Mouse (Mus musculus): Measurements from ENCODE around the gene Ceacam10. TPM values are rescaled to one million over a fixed set of nuclear protein-coding genes. Genes with fewer than 3 reads are reported as not detected.
"Not testable (repeated sequence)": the region's sequence is repeated elsewhere in the genome, so short reads cannot be mapped to it uniquely, and the experiment has no call there.

Ceacam10 gene
- not detected for total RNA-seq (2022)

GRCm38 (mm10) chr7:24776918-24777317, at the start of gene Ceacam10:
Gene Ceacam10, plus strand, starts transcription at chr7:24777206.
- not testable (repeated sequence) for DNase-seq (ENCODE audit: low spot score in 2 of 2)

DNA sequence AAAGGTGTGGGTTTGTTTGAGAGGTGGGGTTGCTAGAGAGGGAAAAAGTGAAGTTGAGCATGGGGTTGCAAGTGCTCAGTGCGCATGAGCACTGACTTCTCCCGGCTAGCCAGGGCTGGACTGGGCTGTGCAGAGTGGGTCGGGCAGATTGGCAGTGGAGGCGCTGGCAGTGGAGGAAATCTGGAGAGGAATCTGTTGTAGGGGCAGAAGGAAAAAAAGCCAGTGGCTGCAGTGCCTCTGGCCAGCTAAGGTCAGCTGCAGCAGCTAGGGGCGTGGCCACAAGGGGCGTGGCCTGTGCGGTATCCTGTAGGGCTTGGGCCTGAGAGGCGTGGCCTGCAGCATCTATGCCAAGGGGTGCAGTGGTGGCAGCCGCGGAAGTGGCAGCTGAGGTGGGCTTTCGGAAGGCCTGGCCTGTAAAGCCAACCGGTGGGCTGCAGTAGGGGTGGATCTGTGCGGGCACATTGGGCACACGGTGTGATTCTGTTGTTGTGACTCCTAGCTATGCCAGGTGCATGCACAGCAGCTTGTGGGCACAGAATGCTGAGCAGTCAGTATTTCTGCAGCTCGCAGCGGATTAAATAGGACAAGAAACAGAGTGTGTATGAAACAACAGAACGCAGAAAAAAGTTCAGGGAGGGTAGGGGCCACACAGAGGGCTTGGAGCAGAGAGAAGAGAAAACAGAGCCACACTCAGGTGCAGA, 40.9 kb upstream of the Ceacam10 start:
- DNase-seq (ENCODE audit: low spot score in 2 of 2), result no peak

DNA sequence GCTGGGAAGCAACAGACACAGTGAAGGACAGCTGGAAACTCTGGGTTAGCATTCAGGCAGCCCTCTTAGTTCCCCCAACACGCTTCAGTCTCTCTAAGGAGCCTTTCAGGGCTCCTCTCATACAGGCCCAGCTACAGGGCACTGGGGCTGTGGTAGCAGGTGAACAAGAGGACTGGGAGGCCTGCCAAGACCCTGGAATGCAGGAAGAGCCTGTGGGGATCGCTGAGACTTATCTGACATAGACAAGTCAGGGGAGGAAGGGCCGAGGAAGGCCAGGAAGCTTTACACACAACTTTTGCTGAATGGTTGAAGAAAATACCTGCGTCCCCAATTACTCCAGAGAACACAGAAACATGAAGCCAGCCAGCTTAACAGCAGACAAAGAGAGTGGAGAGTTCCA, 26.3 kb upstream of the Ceacam10 start:
- DNase-seq (ENCODE audit: low spot score in 2 of 2), result no peak

DNA sequence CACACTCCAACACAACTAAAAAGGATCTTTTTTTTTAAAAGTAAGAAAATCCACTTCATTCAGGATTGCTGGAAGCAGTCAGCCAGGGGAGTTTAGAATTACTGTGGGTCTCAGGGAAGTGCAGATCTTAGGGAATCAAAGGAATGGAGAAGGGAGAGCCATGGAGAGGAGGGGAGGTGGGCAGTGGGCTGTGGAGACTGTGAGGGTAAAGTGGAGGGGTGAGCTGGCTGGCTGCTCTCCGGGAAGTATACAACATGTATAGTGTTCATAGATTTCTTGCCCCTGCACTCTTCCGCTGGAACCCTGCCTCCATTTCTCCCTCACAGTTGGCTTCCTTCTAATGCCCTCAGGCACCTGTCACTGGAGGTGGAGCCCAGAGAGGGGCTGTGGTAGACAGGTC, 25.4 kb upstream of the Ceacam10 start:
- no peak for DNase-seq (ENCODE audit: low spot score in 2 of 2)

- DNase-seq (ENCODE audit: low spot score in 2 of 2), result no peak
These were observed 23.5 kb upstream of the Ceacam10 start for GRCm38 (mm10) chr7:24753476-24753875.

GRCm38 (mm10) chr7:24758520-24758919, 18.5 kb upstream of the Ceacam10 start:
- no peak for DNase-seq (ENCODE audit: low spot score in 2 of 2)

GRCm38 (mm10) chr7:24760211-24760610, 16.8 kb upstream of the Ceacam10 start, which contains the start of gene Cd177:
Gene Cd177, minus strand, starts transcription at chr7:24760311.
- no peak for DNase-seq (ENCODE audit: low spot score in 2 of 2)

- no peak for DNase-seq (ENCODE audit: low spot score in 2 of 2)
These were observed 15.8 kb upstream of the Ceacam10 start for GRCm38 (mm10) chr7:24761161-24761560.

DNA sequence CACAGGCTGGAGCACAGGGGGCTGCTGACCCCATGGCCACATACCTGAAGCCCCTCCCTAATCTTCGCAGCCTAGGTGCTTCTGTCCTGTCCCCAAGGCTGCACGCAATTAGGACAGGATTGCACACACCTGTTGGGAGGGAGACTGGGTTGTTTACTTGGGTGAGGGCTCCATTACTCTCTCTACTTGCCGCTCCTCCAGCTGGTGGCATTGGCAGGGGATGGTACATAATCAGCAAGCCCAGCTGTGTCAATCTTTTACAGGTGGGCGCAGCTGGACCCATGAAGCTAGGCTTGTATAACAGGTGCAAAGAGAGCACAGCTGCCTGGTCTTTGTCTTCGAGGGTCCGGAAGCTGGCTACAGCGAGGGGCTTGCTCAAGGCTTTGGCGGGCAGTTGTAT, 14.4 kb upstream of the Ceacam10 start:
- DNase-seq (ENCODE audit: low spot score in 2 of 2), result no peak

- DNase-seq (ENCODE audit: low spot score in 2 of 2), result no peak
These were observed 5.6 kb upstream of the Ceacam10 start for GRCm38 (mm10) chr7:24771361-24771760.

GRCm38 (mm10) chr7:24773942-24774535, 3.0 kb upstream of the Ceacam10 start:
- no peak for DNase-seq (ENCODE audit: low spot score in 2 of 2)

DNA sequence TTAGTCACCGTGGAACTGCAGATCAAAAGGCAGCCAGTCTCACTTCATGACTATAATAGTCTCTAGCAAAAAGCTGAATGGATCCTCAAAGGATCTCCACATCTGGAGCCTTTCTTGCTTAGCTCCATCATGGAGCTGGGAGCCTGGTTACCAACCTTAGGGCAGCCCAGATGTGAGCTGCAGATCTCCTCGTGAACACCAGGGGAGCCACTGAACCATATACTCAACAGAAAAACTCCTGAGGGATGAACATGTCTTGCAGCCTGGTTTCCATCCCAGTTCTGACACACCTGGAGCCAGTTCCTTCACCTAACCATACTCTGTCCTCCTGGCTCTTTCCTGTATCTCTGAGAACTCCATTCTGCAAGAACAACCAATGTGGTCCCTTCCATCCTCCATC, 861 bp upstream of the Ceacam10 start:
- DNase-seq (ENCODE audit: low spot score in 2 of 2), result no peak

DNA sequence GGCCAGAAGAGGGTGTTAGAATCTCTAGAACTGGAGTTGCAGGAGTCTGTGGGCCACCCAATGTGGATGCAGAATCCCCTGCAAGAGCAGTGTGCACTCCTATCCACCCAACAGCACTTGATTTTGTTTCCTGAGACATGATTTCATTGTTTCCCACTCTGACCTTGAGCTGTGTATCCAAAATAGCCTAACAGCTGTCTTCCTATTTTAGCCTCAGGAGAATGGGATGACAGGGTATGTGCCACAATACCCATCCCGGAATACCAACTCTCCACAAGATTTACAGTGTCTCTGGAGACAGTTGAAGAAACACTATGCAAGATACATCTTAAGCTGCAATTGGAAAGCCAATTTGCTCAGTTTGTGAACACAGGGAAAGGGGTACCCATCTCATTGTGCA, 20.9 kb downstream of the Ceacam10 start:
- DNase-seq (ENCODE audit: low spot score in 2 of 2), result no peak

GRCm38 (mm10) chr7:24802149-24802767, 25.3 kb downstream of the Ceacam10 start:
- DNase-seq (ENCODE audit: low spot score in 2 of 2), result no peak

GRCm38 (mm10) chr7:24804826-24805225, 27.8 kb downstream of the Ceacam10 start:
- DNase-seq (ENCODE audit: low spot score in 2 of 2), result no peak

DNA sequence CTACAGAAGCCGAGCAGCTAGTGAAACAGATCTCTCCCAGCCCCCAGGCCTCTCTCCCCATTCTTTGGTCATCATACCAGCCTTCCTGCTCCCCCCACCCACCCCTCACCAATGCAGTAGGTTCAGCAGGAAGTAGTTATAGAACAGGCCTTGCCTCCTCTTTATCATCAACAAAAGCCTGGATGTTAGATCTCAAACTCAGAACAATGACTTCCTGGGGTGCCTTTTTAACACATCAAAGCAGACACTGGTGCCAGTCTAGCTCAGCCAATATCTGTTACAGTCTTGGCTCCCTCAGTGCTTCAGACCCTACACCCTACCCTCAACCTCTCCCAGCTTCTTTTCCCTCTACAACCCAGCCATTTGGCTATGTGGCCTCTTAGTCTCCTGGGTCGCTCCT, 32.0 kb downstream of the Ceacam10 start:
- no peak for DNase-seq (ENCODE audit: low spot score in 2 of 2)

DNA sequence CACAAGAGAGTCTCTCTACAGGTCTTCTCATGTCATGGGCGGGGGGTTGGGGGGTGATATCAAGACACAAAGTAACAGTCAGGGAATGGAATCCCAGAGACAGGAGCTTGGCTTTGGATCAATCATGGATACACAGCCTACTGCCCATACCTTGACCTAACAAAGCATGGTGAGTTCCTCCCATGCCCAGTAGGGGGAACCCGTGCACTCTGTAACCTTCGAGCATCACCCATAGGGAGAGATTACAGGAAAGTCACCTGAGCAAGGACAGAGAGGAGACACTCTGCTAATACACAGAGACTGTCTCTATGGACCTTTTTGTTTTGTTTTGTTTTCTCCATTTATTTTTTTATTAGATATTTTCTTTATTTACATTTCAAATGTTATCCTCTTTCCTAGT, 40.5 kb downstream of the Ceacam10 start:
- peak; percentile 13 to 21 for DNase-seq (ENCODE audit: low spot score in 2 of 2)

DNA sequence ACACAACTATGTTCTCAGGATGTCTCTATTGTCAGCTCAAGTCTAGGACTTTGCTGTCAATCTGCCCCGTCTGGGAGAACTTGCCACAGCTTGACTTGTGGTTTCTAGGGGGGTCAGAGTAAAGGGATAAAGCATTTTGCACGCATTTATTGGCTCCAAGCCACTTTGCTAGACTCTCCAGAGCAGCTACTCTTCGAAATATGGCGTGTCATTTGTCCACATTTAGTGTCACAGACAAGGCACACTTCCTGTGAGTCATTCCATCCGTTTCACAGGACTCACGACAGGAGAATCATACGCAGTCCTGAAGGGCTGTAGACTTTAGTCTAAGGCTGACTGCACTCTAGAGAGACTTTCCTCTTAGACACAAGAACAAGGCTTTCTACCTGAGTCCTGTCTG, 47.4 kb downstream of the Ceacam10 start:
- no peak for DNase-seq (ENCODE audit: low spot score in 2 of 2)

GRCm38 (mm10) chr7:24827181-24827580, 50.2 kb downstream of the Ceacam10 start:
- no peak for DNase-seq (ENCODE audit: low spot score in 2 of 2)

Data from gastrocnemius, adult 8-10 months (tissue).